Mouse (Mus musculus) MEL (cell line): ENCODE results near the gene Phf13. TPM values are rescaled to one million over a fixed set of nuclear protein-coding genes. Genes with fewer than 3 reads are reported as not detected.

Source experiments
- DNase-seq: peaks from one replicate; pipeline ENCODE4 v3.0.0; 2011; ENCODE audit warnings: low read depth, low spot score
- H3K27ac ChIP-seq: 2 replicates; pipeline ENCODE4 v1.5.1; 2012; ENCODE audit warnings: low read depth, mild to moderate bottlenecking, control low read depth, low read length, moderate library complexity; ENCODE audit not compliant: control insufficient read depth
- H3K27me3 ChIP-seq, 2 experiments: fragments of 150-350 bp in 1 of 2; sonication (generic) in 1 of 2; 2 replicates each; pipeline ENCODE4 v1.6.1; 2012; ENCODE audit warnings: low read length in 2 of 2, mild to moderate bottlenecking in 2 of 2, improper control_type of control experiment in 1 of 2, moderate library complexity in 1 of 2; ENCODE audit not compliant: insufficient read depth in 2 of 2, control insufficient read depth in 1 of 2
- H3K36me3 ChIP-seq, 2 experiments: 2 replicates each; pipeline ENCODE4 v1.6.1; 2012 to 2014; ENCODE audit warnings: low read length in 2 of 2, improper control_type of control experiment in 1 of 2, inconsistent platforms in 1 of 2, mild to moderate bottlenecking in 1 of 2; ENCODE audit not compliant: insufficient read depth in 2 of 2, control insufficient read depth in 1 of 2
- H3K4me1 ChIP-seq, 2 experiments: fragments of 150-350 bp in 1 of 2; sonication (generic) in 1 of 2; 2 replicates each; pipeline ENCODE4 v1.6.1; 2012; ENCODE audit warnings: low read length in 2 of 2, improper control_type of control experiment in 1 of 2, mild to moderate bottlenecking in 1 of 2; ENCODE audit not compliant: insufficient read depth in 2 of 2, control insufficient read depth in 1 of 2
- H3K4me3 ChIP-seq, 2 experiments: fragments of 150-350 bp in 1 of 2; sonication (generic) in 1 of 2; 2 replicates each; pipeline ENCODE4 v1.5.1; 2012; ENCODE audit warnings: low read depth in 2 of 2, low read length in 2 of 2, mild to moderate bottlenecking in 2 of 2, moderate library complexity in 2 of 2, control low read depth in 1 of 2, improper control_type of control experiment in 1 of 2; ENCODE audit not compliant: control insufficient read depth in 1 of 2, insufficient read depth in 1 of 2
- H3K79me2 ChIP-seq: 2 replicates; pipeline ENCODE4 v1.6.1; 2012; ENCODE audit warnings: mild to moderate bottlenecking, low read length, moderate library complexity; ENCODE audit not compliant: control insufficient read depth, poor library complexity, insufficient read depth
- H3K9ac ChIP-seq: 2 replicates; pipeline ENCODE4 v1.6.1; 2012; ENCODE audit warnings: low read depth, mild to moderate bottlenecking, control low read depth, low read length, moderate library complexity; ENCODE audit not compliant: control insufficient read depth, poor library complexity, severe bottlenecking
- H3K9me3 ChIP-seq: fragments of 150-350 bp; sonication (generic); replicated peaks from 2 replicates; pipeline ENCODE4 v1.6.1; 2012; ENCODE audit warnings: mild to moderate bottlenecking, low read length, improper control_type of control experiment, moderate library complexity; ENCODE audit not compliant: insufficient read depth
- BHLHE40 ChIP-seq: IDR thresholded peaks from 2 replicates; pipeline ENCODE4 v1.6.1; 2012; ENCODE audit warnings: low read depth, mild to moderate bottlenecking, inconsistent platforms, low read length, improper control_type of control experiment, borderline replicate concordance
- CHD1 ChIP-seq: IDR thresholded peaks from 2 replicates; pipeline ENCODE4 v1.6.1; 2012; ENCODE audit warnings: low read depth, mild to moderate bottlenecking, inconsistent platforms, low read length, improper control_type of control experiment
- CTCF ChIP-seq, 3 experiments: IDR thresholded peaks in 2 of 3; conservative IDR thresholded peaks in 1 of 3; 2 replicates each; pipeline ENCODE4 v1.5.1; 2011 to 2012; ENCODE audit warnings: low read length in 3 of 3, low read depth in 2 of 3, mild to moderate bottlenecking in 2 of 3, improper control_type of control experiment in 1 of 3, inconsistent platforms in 1 of 3, mixed read lengths in 1 of 3, moderate library complexity in 1 of 3; ENCODE audit not compliant: control insufficient read depth in 1 of 3, insufficient read depth in 1 of 3, poor library complexity in 1 of 3, severe bottlenecking in 1 of 3
- E2F4 ChIP-seq: IDR thresholded peaks from 2 replicates; pipeline ENCODE4 v1.6.1; 2011; ENCODE audit warnings: low read depth, low read length, improper control_type of control experiment, borderline replicate concordance
- ELF1 ChIP-seq: IDR thresholded peaks from 2 replicates; pipeline ENCODE4 v1.6.1; 2014; ENCODE audit warnings: low read depth, mild to moderate bottlenecking, inconsistent platforms, low read length, improper control_type of control experiment, moderate library complexity
- EP300 ChIP-seq, 2 experiments: IDR thresholded peaks; 2 replicates each; pipeline ENCODE4 v1.6.1; 2011; ENCODE audit warnings: improper control_type of control experiment in 2 of 2, low read length in 2 of 2, low read depth in 1 of 2, mild to moderate bottlenecking in 1 of 2
- GABPA ChIP-seq: IDR thresholded peaks from 2 replicates; pipeline ENCODE4 v1.6.1; 2012; ENCODE audit warnings: low read depth, mild to moderate bottlenecking, inconsistent platforms, low read length, improper control_type of control experiment, moderate library complexity
- GATA1 ChIP-seq: IDR thresholded peaks from 2 replicates; pipeline ENCODE4 v1.6.1; 2011; ENCODE audit warnings: low read depth, low read length, improper control_type of control experiment
- HCFC1 ChIP-seq: IDR thresholded peaks from 2 replicates; pipeline ENCODE4 v1.6.1; 2012; ENCODE audit warnings: low read depth, mild to moderate bottlenecking, inconsistent platforms, low read length, improper control_type of control experiment, moderate library complexity
- JUND ChIP-seq: IDR thresholded peaks from 2 replicates; pipeline ENCODE4 v1.6.1; 2011; ENCODE audit warnings: low read depth, mild to moderate bottlenecking, improper control_type of control experiment, low read length
- KAT2A ChIP-seq: conservative IDR thresholded peaks from 2 replicates; pipeline ENCODE4 v1.6.1; 2012; ENCODE audit warnings: low read depth, low read length, improper control_type of control experiment, inconsistent platforms
- MAFK ChIP-seq: IDR thresholded peaks from 2 replicates; pipeline ENCODE4 v1.6.1; 2011; ENCODE audit warnings: low read depth, mild to moderate bottlenecking, low read length, improper control_type of control experiment, borderline replicate concordance
- MAX ChIP-seq: IDR thresholded peaks from 2 replicates; pipeline ENCODE4 v1.6.1; 2011; ENCODE audit warnings: low read length, improper control_type of control experiment
- MAZ ChIP-seq: IDR thresholded peaks from 2 replicates; pipeline ENCODE4 v1.6.1; 2012; ENCODE audit warnings: low read depth, mild to moderate bottlenecking, inconsistent platforms, low read length, improper control_type of control experiment
- MEF2A ChIP-seq: IDR thresholded peaks from 2 replicates; pipeline ENCODE4 v1.6.1; 2014; ENCODE audit warnings: low read depth, mild to moderate bottlenecking, inconsistent platforms, low read length, improper control_type of control experiment; ENCODE audit not compliant: poor library complexity, insufficient replicate concordance, severe bottlenecking; ENCODE audit errors: extremely low read depth
- MXI1 ChIP-seq: IDR thresholded peaks from 2 replicates; pipeline ENCODE4 v1.6.1; 2011; ENCODE audit warnings: mild to moderate bottlenecking, low read depth, low read length, improper control_type of control experiment
- MYB ChIP-seq: IDR thresholded peaks from 2 replicates; pipeline ENCODE4 v1.6.1; 2011; ENCODE audit warnings: mild to moderate bottlenecking, low read depth, low read length, improper control_type of control experiment
- MYC ChIP-seq: IDR thresholded peaks from 2 replicates; pipeline ENCODE4 v1.6.1; 2011; ENCODE audit warnings: low read depth, mild to moderate bottlenecking, low read length, improper control_type of control experiment, moderate library complexity
- NELFE ChIP-seq: IDR thresholded peaks from 2 replicates; pipeline ENCODE4 v1.6.1; 2011; ENCODE audit warnings: low read depth, low read length, improper control_type of control experiment
- NRF1 ChIP-seq: IDR thresholded peaks from 2 replicates; pipeline ENCODE4 v1.6.1; 2014; ENCODE audit warnings: low read depth, mild to moderate bottlenecking, inconsistent platforms, low read length, improper control_type of control experiment, moderate library complexity; ENCODE audit not compliant: poor library complexity, insufficient read depth, severe bottlenecking
- POLR2A ChIP-seq, 2 experiments: IDR thresholded peaks; 2 replicates each; pipeline ENCODE4 v1.6.1; 2011 to 2012; ENCODE audit warnings: low read length in 2 of 2, mild to moderate bottlenecking in 2 of 2, control low read depth in 1 of 2, improper control_type of control experiment in 1 of 2, low read depth in 1 of 2, moderate library complexity in 1 of 2; ENCODE audit not compliant: control insufficient read depth in 1 of 2, insufficient read depth in 1 of 2, poor library complexity in 1 of 2
- POLR2AphosphoS2 ChIP-seq: IDR thresholded peaks from 2 replicates; pipeline ENCODE4 v1.6.1; 2011; ENCODE audit warnings: low read length, improper control_type of control experiment
- POLR2AphosphoS5 ChIP-seq: IDR thresholded peaks from 2 replicates; pipeline ENCODE4 v1.6.1; 2012; ENCODE audit warnings: low read depth, borderline replicate concordance, mild to moderate bottlenecking, inconsistent platforms, low read length, moderate library complexity, mixed read lengths
- RAD21 ChIP-seq: IDR thresholded peaks from 2 replicates; pipeline ENCODE4 v1.6.1; 2011; ENCODE audit warnings: mild to moderate bottlenecking, low read depth, low read length, improper control_type of control experiment
- RCOR1 ChIP-seq: IDR thresholded peaks from 2 replicates; pipeline ENCODE4 v1.6.1; 2012; ENCODE audit warnings: low read depth, mild to moderate bottlenecking, inconsistent platforms, low read length, improper control_type of control experiment
- SIN3A ChIP-seq: IDR thresholded peaks from 2 replicates; pipeline ENCODE4 v1.6.1; 2012; ENCODE audit warnings: low read length, improper control_type of control experiment, inconsistent platforms
- SMC3 ChIP-seq: IDR thresholded peaks from 2 replicates; pipeline ENCODE4 v1.6.1; 2011; ENCODE audit warnings: low read depth, low read length, improper control_type of control experiment
- TAL1 ChIP-seq: IDR thresholded peaks from 2 replicates; pipeline ENCODE4 v1.6.1; 2012; ENCODE audit warnings: mild to moderate bottlenecking, inconsistent platforms, low read length, moderate library complexity, mixed read lengths
- TBP ChIP-seq: IDR thresholded peaks from 2 replicates; pipeline ENCODE4 v1.8.0; 2011; ENCODE audit warnings: low read depth, low read length, improper control_type of control experiment
- UBTF ChIP-seq: IDR thresholded peaks from 2 replicates; pipeline ENCODE4 v1.6.1; 2012; ENCODE audit warnings: low read depth, mild to moderate bottlenecking, inconsistent platforms, low read length, improper control_type of control experiment, moderate library complexity, borderline replicate concordance; ENCODE audit not compliant: insufficient read depth
- USF1 ChIP-seq: IDR thresholded peaks from 2 replicates; pipeline ENCODE4 v1.6.1; 2014; ENCODE audit warnings: low read depth, mild to moderate bottlenecking, inconsistent platforms, low read length, improper control_type of control experiment, moderate library complexity
- USF2 ChIP-seq, 2 experiments: IDR thresholded peaks; 2 replicates each; pipeline ENCODE4 v1.6.1; 2011 to 2012; ENCODE audit warnings: improper control_type of control experiment in 2 of 2, low read length in 2 of 2, borderline replicate concordance in 1 of 2, inconsistent platforms in 1 of 2, low read depth in 1 of 2, mild to moderate bottlenecking in 1 of 2; ENCODE audit not compliant: insufficient read depth in 1 of 2
- ZC3H11A ChIP-seq: IDR thresholded peaks from 2 replicates; pipeline ENCODE4 v1.6.1; 2012; ENCODE audit warnings: low read depth, mild to moderate bottlenecking, inconsistent platforms, low read length, improper control_type of control experiment
- ZKSCAN1 ChIP-seq: IDR thresholded peaks from 2 replicates; pipeline ENCODE4 v1.6.1; 2012; ENCODE audit warnings: low read depth, mild to moderate bottlenecking, inconsistent platforms, low read length, improper control_type of control experiment, moderate library complexity
- ZNF384 ChIP-seq: IDR thresholded peaks from 2 replicates; pipeline ENCODE4 v1.6.1; 2012; ENCODE audit warnings: low read depth, mild to moderate bottlenecking, inconsistent platforms, low read length, improper control_type of control experiment
- polyA plus RNA-seq, 2 experiments: library from polyadenylated mRNA; stranded (reverse) in 1 of 2; unstranded in 1 of 2; fragments of >175 nt in 1 of 2; fragments of >200 nt in 1 of 2; gene quantifications; 2 replicates each; pipeline versions ENCODE4 v1.2.1 to v1.2.4; 2012; ENCODE audit warnings: low replicate concordance in 2 of 2, low read depth in 1 of 2; ENCODE audit not compliant: insufficient read length in 2 of 2, insufficient read depth in 1 of 2, missing spikeins in 1 of 2
- total RNA-seq: library from RNA; depleted of rRNA; stranded (reverse); fragments of 300-350 nt; gene quantifications from 2 replicates; pipeline ENCODE4 v1.2.3, GENCODE M21; 2012

Phf13 gene
- total and polyA plus RNA-seq, 3 experiments = 2.0 to 6.6 TPM; not detected in 1

DNA sequence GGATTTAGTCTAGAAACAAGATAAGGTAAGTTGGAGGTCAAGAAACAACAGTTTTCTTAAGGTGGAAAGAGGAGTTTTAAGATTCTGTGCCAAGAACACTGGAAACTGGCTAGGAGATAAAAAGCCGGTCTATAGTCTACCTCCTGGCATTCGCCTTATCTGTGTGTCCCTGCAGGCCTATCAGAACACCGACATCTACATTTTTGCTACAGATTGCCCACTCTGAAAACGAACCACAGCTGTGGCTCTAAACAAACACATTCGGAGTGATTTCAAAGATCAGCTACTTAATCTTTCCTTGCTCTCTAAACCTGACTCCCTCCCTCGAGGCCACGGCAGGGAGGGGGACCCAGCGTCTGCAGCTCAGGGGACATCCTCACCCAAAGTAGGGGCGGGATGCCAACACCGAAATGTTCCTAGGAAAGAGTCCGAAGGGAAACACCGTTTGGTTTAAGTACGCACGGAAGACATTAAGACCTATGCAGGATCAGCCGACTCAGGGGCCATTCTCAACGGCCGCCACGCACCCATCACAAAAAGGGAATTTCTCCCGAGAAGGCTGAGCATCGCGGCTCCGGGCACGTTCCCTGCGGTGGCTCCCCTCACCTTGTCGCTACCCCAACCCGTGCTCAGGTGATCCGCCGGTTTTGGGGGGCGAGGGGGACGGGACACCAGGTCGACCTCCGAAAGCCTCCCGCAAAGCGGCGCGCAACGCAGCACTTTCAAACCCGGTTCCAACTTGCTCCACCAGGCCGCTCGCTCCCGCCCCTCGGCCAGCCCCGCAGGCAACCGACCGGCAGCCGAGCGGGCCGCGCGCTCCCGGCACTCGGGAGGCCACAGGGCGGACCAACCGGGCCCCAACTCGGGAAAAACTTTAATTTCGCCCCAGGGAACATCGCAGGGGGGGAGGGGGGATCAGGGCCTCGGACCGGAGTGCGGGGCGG is 1.6 kb downstream of the Phf13 start:
- Histone ChIP-seq H3K27me3 (no peaks in the 10 kb centered on the region), H3K27ac (peak overlapping the region; percentile 42), H3K79me2 (peaks cover 6% of the 10 kb centered on the region; the same call in 1 of the 2 replicates), H3K4me3 (peak overlapping the region; percentile 30 to 52), H3K9me3 (no peaks in the 10 kb centered on the region), H3K36me3 (peaks cover 0 to 18% of the 10 kb centered on the region in 2 experiments; a peak in 2 of 4 replicates), H3K4me1 (peaks cover 5 to 25% of the 10 kb centered on the region in 2 experiments), H3K9ac (peak overlapping the region; percentile 50)
- DNase-seq = peak; percentile 84
- TF ChIP-seq GABPA (no peak), MAX (peak; percentile 18; the same call in 1 of the 2 replicates), UBTF (no peak), CTCF (IDR thresholded peaks at IDR 0.05 in 2 of 3, conservative IDR thresholded peaks at IDR 0.05 in 1 of 3; ENCODE audit: control insufficient read depth in 1 of 3, insufficient read depth in 1 of 3, low read depth in 2 of 3, low read length in 3 of 3, poor library complexity in 1 of 3, severe bottlenecking in 1 of 3) (no peak), RAD21 (no peak), USF2 (IDR thresholded peaks at IDR 0.05; ENCODE audit: borderline replicate concordance in 1 of 2, insufficient read depth in 1 of 2, low read depth in 1 of 2, low read length in 2 of 2) (no peak), ELF1 (no peak), USF1 (no peak), TBP (no peak), KAT2A (no peak), BHLHE40 (peak; percentile 75; the same call in 1 of the 2 replicates), GATA1 (peak; percentile 98), NRF1 (no peak), MXI1 (peak; percentile 63), MAZ (peak; percentile 86; the same call in 1 of the 2 replicates), MYC (no peak), E2F4 (no peak), ZNF384 (no peak), HCFC1 (no peak; the same call in none of the 2 replicates), SMC3 (no peak), NELFE (no peak), MYB (peak; percentile 73), EP300 (IDR thresholded peaks at IDR 0.05; ENCODE audit: low read depth in 1 of 2, low read length in 2 of 2) (peak; percentile 85 to 93), POLR2AphosphoS5 (no peak), SIN3A (peak; percentile 82), POLR2AphosphoS2 (no peak), RCOR1 (peak; percentile 99), MAFK (peak; percentile 67; the same call in 1 of the 2 replicates), ZKSCAN1 (no peak), MEF2A (no peak), ZC3H11A (no peak), JUND (no peak), CHD1 (no peak), TAL1 (peak; percentile 84), POLR2A (IDR thresholded peaks at IDR 0.05; ENCODE audit: control insufficient read depth in 1 of 2, insufficient read depth in 1 of 2, low read depth in 1 of 2, low read length in 2 of 2, poor library complexity in 1 of 2) (no peak)
